20 mouse cellular contexts compared by ENCODE assay signal in genomic region chr10:59870038-59870437, GRCm38 (mm10). TPM values are rescaled to one million over a fixed set of nuclear protein-coding genes. Genes with fewer than 3 reads are reported as not detected.
DNase-seq lines count a peak whose midpoint lies in the region; ATAC-seq and TF ChIP-seq lines count a peak whose summit lies in the region.
"Had no signal": no experiment of that assay in that cellular context is flagged by ENCODE, and none has a peak within 500 bp of the region (broad histone marks: within the 10 kb centered on the region; RNA-seq: fewer than 3 reads in every experiment).

No protein-coding gene starts in this region.

- H3K4me1 ChIP-seq in forebrain, embryonic 15.5 days, result no peaks in the 10 kb centered on the region
- H3K4me1 ChIP-seq in forebrain, embryonic 10.5 days, result peaks cover 9% of the 10 kb centered on the region
- H3K4me1 ChIP-seq in kidney, embryonic 15.5 days, result peaks cover 3% of the 10 kb centered on the region
- no peaks in the 10 kb centered on the region for H3K4me1 ChIP-seq in lung, postnatal 0 days (ENCODE audit: insufficient read depth, low read depth, low read length)
- H3K4me1 ChIP-seq: limb, embryonic 15.5 days; midbrain, embryonic 12.5 days had no signal

- DNase-seq in forebrain, embryonic 10.5 days (ENCODE audit: extremely low spot score, low spot score), result no peak
- no peak for DNase-seq in kidney, postnatal 14 days
- no peak for DNase-seq in lung, postnatal 0 days (ENCODE audit: low spot score)
- no peak for DNase-seq in lung, postnatal 36 days
- DNase-seq: adrenal gland, postnatal 25 days; cerebellum, adult 11 months; cerebellum, postnatal 10 days; gastrocnemius, adult 2 months; heart, postnatal 10 days; kidney, adult 8-10 months; layer of hippocampus, postnatal 36 days; thymus, postnatal 14 days had no signal

- H3K4me2 ChIP-seq in forebrain, embryonic 15.5 days (replicated peaks), result no peak overlapping the region
- no peak overlapping the region for H3K4me2 ChIP-seq in kidney, embryonic 15.5 days
- H3K4me2 ChIP-seq in lung, postnatal 0 days (replicated peaks; ENCODE audit: low read depth, low read length), result no peak overlapping the region
- H3K4me2 ChIP-seq in myocyte (ENCODE audit: low read depth), result no peak overlapping the region
- H3K4me2 ChIP-seq: heart, embryonic 11.5 days; limb, embryonic 15.5 days; midbrain, embryonic 12.5 days had no signal

- WGBS in forebrain, embryonic 15.5 days, result 95% methylated on average over 6 of the region's 6 CpGs
- 93% methylated on average over 6 of the region's 6 CpGs for whole genome bisulfite sequencing in forebrain, embryonic 10.5 days
- WGBS in kidney, embryonic 15.5 days, result 78% methylated on average over 6 of the region's 6 CpGs
- WGBS in lung, postnatal 0 days, result 84% methylated on average over 6 of the region's 6 CpGs

- H3K79me2 ChIP-seq in myocyte (ENCODE audit: control insufficient read depth, insufficient read depth), result no peaks in the 10 kb centered on the region

- no peak overlapping the region for H3ac ChIP-seq in myocyte (ENCODE audit: control insufficient read depth, insufficient read length)

- no peaks in the 10 kb centered on the region for H3K27me3 ChIP-seq in forebrain, embryonic 15.5 days
- no peaks in the 10 kb centered on the region for H3K27me3 ChIP-seq in forebrain, embryonic 10.5 days (ENCODE audit: poor library complexity, severe bottlenecking)
- no peaks in the 10 kb centered on the region for H3K27me3 ChIP-seq in kidney, embryonic 15.5 days
- H3K27me3 ChIP-seq in lung, postnatal 0 days (replicated peaks; ENCODE audit: insufficient read depth, low read length), result no peaks in the 10 kb centered on the region
- H3K27me3 ChIP-seq in myocyte (ENCODE audit: control insufficient read depth, insufficient read depth, insufficient read length), result no peaks in the 10 kb centered on the region
- H3K27me3 ChIP-seq: CH12.LX; limb, embryonic 15.5 days; midbrain, embryonic 12.5 days had no signal

- H3K9ac ChIP-seq in forebrain, embryonic 15.5 days (replicated peaks), result no peak overlapping the region
- H3K9ac ChIP-seq in kidney, embryonic 15.5 days, result no peak overlapping the region
- H3K9ac ChIP-seq in lung, postnatal 0 days (replicated peaks; ENCODE audit: low read depth), result no peak overlapping the region
- H3K9ac ChIP-seq: limb, embryonic 15.5 days; midbrain, embryonic 12.5 days had no signal

- no peaks in the 10 kb centered on the region for H3K36me3 ChIP-seq in forebrain, embryonic 15.5 days
- no peaks in the 10 kb centered on the region for H3K36me3 ChIP-seq in forebrain, embryonic 10.5 days (replicated peaks)
- H3K36me3 ChIP-seq in kidney, embryonic 15.5 days, result no peaks in the 10 kb centered on the region
- no peaks in the 10 kb centered on the region for H3K36me3 ChIP-seq in lung, postnatal 0 days (ENCODE audit: insufficient read depth, low read length)
- H3K36me3 ChIP-seq in myocyte (ENCODE audit: control insufficient read depth, insufficient read depth), result no peaks in the 10 kb centered on the region
- H3K36me3 ChIP-seq: limb, embryonic 15.5 days; midbrain, embryonic 12.5 days had no signal

- H3K4me3 ChIP-seq in forebrain, embryonic 15.5 days, result no peak overlapping the region
- H3K4me3 ChIP-seq in forebrain, embryonic 10.5 days, result no peak overlapping the region
- H3K4me3 ChIP-seq in kidney, embryonic 15.5 days (replicated peaks), result no peak overlapping the region
- no peak overlapping the region for H3K4me3 ChIP-seq in lung, postnatal 0 days (ENCODE audit: low read depth, low read length)
- no peak overlapping the region for H3K4me3 ChIP-seq in myocyte
- H3K4me3 ChIP-seq: gastrocnemius, adult 2 months; layer of hippocampus, adult 2 months; limb, embryonic 15.5 days; midbrain, embryonic 12.5 days had no signal

- H3K9me3 ChIP-seq in forebrain, embryonic 15.5 days, result no peaks in the 10 kb centered on the region
- no peaks in the 10 kb centered on the region; the same call in 1 of the 2 replicates for H3K9me3 ChIP-seq in forebrain, embryonic 10.5 days
- H3K9me3 ChIP-seq in kidney, embryonic 15.5 days (replicated peaks), result no peaks in the 10 kb centered on the region
- H3K9me3 ChIP-seq in lung, postnatal 0 days (ENCODE audit: low read length), result no peaks in the 10 kb centered on the region
- H3K9me3 ChIP-seq: limb, embryonic 15.5 days; midbrain, embryonic 12.5 days had no signal

- no peak overlapping the region for H3K27ac ChIP-seq in forebrain, embryonic 15.5 days (replicated peaks)
- H3K27ac ChIP-seq in forebrain, embryonic 10.5 days, result no peak overlapping the region
- no peak overlapping the region for H3K27ac ChIP-seq in kidney, embryonic 15.5 days
- no peak overlapping the region for H3K27ac ChIP-seq in lung, postnatal 0 days (ENCODE audit: low read length)
- H3K27ac ChIP-seq: gastrocnemius, adult 2 months; layer of hippocampus, adult 2 months; limb, embryonic 15.5 days; midbrain, embryonic 12.5 days had no signal

- TF ChIP-seq POLR2A in myocyte (IDR thresholded peaks at IDR 0.05; ENCODE audit: insufficient read length, low read depth), result no peak

- 0 out of 2 replicates have a peak, but pooled peaks have one; percentile 5 for TF ChIP-seq CTCF in lung, postnatal 0 days (IDR thresholded peaks at IDR 0.05)

- 0 out of 2 replicates have a peak, but pooled peaks have one; percentile 24 for ATAC-seq in forebrain, embryonic 15.5 days (replicated peaks)
- peak; percentile 63 for ATAC-seq in kidney, embryonic 15.5 days (replicated peaks; ENCODE audit: low FRiP score)
- no peak for ATAC-seq in lung, postnatal 0 days

- no peak for TF ChIP-seq EP300 in lung, postnatal 0 days (IDR thresholded peaks at IDR 0.05)

TF ChIP-seq in myocyte, 11 proteins besides CTCF, POLR2A, EP300 and RAD21:
- TF ChIP-seq CEBPB (IDR thresholded peaks at IDR 0.05; ENCODE audit: insufficient read depth, poor library complexity, severe bottlenecking) (no peak), MYOD1 (IDR thresholded peaks at IDR 0.05; ENCODE audit: control insufficient read depth in 1 of 3, insufficient read length in 2 of 3, low read depth in 2 of 3) (no peak), E2F4 (IDR thresholded peaks at IDR 0.05; ENCODE audit: insufficient read depth) (no peak), POLR2AphosphoS2 (IDR thresholded peaks at IDR 0.05; ENCODE audit: insufficient read length, low read depth) (peak; percentile 65)
TF ChIP-seq in myocyte: peak in this region for 1.

RNA-seq across cellular contexts. Expression of gene Dnajb12, which starts 9.3 kb away (rescaled TPM):
- polyA plus RNA-seq in forebrain, embryonic 15.5 days (2015; fragmentation: Nextera tagmentation; extraction: Ambion mirVana), result 16.9 and 17.5 TPM in 2 replicates
- polyA plus RNA-seq in forebrain, embryonic 10.5 days (2016; fragmentation: Nextera tagmentation; extraction: Ambion mirVana), result 26.2 and 27.9 TPM in 2 replicates
- polyA plus RNA-seq in kidney, embryonic 15.5 days (2015; fragmentation: Nextera tagmentation; extraction: Ambion mirVana), result 27.1 and 30.2 TPM in 2 replicates
- 19.8 and 24.4 TPM in 2 replicates for polyA plus RNA-seq in lung, postnatal 0 days (2015; fragmentation: Nextera tagmentation; extraction: Ambion mirVana)
- polyA plus RNA-seq in myocyte (2012; fragmentation: generic; extraction: Trizol), result 45.2 TPM
